Mouse (Mus musculus): ENCODE measurements around the gene Ifitm3.

DNA sequence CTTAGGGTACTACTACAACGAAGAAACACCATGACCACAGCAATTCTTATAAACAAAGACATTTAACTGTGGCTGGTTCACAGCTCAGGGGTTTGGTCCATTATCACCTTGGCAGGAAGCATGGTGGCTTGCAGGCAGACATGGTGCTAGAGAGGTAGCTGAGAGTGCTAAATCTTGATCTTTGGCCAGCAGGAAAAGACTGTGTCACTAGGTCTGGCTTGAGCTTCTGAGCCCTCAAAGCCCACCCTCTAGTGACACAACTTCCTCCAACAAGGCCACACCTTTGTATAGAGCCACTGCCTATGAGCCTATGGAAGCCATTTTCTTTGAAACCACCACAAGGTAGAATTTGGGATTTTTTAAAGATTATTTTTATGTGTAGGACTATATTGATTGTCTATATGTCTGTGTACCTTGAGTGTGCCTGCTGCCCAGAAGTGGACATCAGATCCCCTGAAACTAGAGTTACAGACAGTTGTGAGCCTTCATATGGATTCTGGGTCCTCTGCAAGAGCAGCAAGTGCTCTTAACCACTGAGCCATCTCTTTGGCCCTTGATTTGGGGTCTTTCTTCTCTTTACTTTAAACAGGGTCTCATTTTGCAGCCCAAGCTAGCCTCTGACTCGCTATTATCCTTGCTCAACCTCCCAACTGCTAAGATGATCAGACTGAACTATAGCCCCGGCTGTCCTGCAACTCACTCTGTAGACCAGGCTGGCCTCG lies 29.0 kb upstream of the Ifitm3 start:
- TF ChIP-seq CTCF (IDR thresholded peaks at IDR 0.05; ENCODE audit: low read depth, low read length) (no peak), POLR2A (IDR thresholded peaks at IDR 0.05; ENCODE audit: borderline replicate concordance, low read depth, low read length) (no peak)
